Mouse (Mus musculus): ENCODE measurements around the gene Pgc. TPM values are rescaled to one million over a fixed set of nuclear protein-coding genes. Genes with fewer than 3 reads are reported as not detected.

Pgc gene
- polyA plus RNA-seq (2017; shearing (Covaris generic)), result not detected

DNA sequence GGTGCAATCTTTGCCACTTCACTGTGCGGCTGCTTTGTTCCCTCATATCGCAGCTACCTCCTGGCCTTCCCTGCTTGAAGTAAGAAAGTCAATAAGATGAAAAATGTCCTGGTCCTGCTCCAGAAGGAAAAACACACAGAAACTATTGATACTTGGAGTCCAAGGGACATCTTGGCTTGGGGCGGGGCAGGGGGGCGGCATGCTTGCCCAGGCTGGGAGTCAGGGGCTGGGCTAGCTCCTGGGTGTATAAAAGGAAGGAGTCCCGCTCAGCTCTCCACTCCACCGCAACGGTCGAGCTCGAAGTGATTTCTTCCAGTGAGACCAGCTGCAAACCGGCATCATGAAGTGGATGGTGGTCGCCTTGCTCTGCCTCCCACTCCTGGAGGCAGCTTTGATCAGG is at the start of gene Pgc:
TSS of gene Pgc (plus strand) at position 277 of the 400 bp plus-strand sequence.

DNA sequence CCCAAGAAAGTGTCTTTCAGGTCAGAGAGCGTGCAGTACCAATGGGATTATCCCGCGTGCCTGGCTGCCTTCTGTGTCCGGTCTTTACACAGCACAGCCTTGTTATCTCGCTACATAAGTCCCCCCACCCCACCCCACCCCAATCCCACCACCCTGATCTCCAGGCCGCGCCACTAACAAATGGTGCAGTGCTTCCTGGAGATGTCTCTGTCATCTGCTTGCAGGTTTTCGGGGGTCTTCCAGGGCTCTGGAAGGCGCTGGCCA is 38.4 kb upstream of the Pgc start, which contains the start of gene Tomm6:
TSS of gene Tomm6 (minus strand) at position 43 of the 264 bp plus-strand sequence.

DNA sequence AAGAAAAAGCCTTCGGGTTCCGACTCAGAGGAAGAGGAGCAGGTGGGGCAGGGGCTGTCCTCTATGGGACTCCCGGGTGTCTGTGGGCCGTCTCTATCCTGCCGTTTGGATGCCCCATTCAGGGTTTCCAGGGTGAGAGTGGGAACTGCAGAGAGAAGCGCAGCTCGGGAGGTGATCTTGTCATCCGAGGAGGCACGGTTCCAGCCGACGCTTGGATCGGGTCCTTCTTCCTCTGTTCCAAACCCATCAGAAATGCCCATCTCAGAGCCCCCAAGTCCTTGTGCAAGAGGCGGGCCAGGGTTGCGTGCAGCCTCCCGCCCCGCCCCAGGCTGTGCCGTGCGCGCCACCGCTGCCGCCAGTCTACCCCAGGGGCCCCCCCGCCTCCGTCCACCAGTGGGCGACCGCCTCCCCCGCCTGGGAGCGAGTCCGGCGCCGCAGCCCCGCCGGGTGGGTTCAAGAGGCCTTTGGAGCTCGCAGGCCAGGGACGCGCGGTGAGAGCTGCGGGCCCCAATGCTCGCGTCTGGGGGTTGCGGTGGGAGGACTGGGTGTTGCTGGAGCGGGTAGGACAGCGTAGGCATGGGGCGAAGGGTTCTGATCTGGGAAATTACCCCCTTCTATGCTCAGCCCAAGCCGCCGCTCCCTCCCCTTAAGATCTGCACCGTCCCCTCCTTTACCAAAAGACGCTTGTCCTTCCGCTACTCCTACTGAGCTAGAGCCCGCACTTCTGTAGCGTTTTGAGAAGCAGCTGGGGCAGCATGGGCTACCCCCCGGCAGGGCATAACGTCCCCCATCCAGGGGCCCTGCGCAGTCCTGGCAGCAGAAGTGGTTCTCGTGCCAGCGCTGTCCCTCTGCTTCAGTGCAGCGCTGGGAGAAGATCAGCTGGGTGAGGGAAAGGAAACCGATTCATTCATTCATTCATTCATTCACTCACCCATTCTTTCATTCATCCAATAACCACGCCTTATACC is 37.8 kb upstream of the Pgc start, which contains the start of gene Frs3:
TSS of gene Frs3 (plus strand) at position 423 of the 968 bp plus-strand sequence.

DNA sequence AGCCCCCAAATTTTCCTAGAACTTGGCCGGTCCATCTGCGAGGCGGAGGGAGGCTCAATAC is 32.4 kb upstream of the Pgc start, which contains the start of gene Gm21981:
TSS of gene Gm21981 (minus strand) at position 14 of the 61 bp plus-strand sequence.

DNA sequence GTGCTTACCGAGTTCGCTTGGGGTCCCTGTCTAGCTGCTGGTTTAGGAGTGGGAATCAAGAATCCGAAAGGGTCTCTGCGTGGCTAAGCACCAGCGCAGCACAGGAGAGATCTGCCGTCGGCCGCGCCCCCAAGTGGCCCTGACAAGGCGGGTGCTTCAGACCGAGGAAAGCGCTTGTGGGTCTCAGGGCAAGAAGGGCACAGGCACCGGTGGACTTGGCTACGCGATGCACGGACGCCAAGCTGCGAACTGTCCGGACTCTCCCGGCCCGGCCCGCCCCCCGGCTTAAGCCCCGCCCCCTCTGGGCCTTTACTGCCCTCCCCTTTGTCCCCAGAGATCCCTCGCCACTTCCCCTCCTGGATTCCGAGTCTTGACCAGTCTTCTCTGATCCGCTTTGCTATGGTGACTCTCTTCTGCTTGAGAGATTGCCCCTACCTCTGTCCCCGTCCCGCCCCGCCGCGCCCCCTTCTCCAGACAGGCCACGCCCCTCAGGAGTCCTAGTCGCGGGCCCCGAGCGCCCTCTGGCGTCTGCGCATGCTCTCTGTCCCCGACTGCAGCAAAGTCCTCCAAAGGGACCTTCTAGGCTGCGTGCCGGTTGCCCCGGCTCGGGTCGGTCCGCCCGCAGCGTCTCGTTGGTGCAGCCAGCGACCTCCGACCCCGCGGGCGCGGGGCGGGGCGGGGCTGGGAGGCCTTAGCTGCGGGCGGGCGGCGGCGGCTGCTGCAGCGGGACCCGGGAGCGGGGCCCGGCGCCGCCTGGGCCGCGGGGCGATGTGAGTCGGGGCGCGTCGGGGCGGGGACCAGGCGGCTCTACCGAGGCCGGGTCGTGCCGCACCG is 31.9 kb upstream of the Pgc start, which contains the start of gene Prickle4:
TSS of gene Prickle4 (minus strand) at position 234 of the 834 bp plus-strand sequence.

DNA sequence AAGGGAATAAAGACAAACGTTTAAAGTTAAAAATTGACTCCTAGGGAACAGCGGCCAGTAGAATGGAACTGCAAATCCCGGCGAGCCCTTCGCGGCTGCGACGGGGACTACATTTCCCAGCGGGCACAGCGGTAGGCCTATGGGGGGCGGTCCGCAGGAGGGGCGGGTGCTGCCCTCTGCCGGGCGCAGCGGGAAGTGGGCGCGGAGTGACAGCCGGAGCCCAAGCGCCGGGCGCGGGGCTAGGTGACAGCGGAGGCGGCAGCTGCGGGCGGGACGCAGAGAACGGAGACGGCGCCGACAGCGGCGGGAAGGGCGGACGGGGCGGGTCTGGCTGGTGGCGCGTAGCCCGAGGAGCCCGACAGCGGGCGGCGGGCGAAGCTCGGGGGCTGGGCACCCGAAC is 10.2 kb downstream of the Pgc start, which contains the start of gene Tfeb:
TSS of gene Tfeb (plus strand) at position 175 of the 400 bp plus-strand sequence.

Other genes starting within 250 kb of the Pgc start
- gene Taf8, start 224.6 kb upstream of the Pgc start, polyA plus RNA-seq (2017; shearing (Covaris generic)), result 10 to 100 TPM; 49.2 to 64.5 TPM
- 100 to 1,000 TPM; 243 to 395 TPM for gene Ccnd3, start 221.8 kb upstream of the Pgc start, polyA plus RNA-seq (2017; shearing (Covaris generic))
- 10 to 100 TPM; 14.9 to 18.2 TPM for gene Bysl, start 115.3 kb upstream of the Pgc start, polyA plus RNA-seq (2017; shearing (Covaris generic))
- 10 to 100 TPM; 31.8 to 46.6 TPM for gene Med20, start 115.3 kb upstream of the Pgc start, polyA plus RNA-seq (2017; shearing (Covaris generic))
- gene Gm20517, start 115.3 kb upstream of the Pgc start, polyA plus RNA-seq (2017; shearing (Covaris generic)), result 1 to 10 TPM; 1.5 to 2.4 TPM
- gene Usp49, start 96.2 kb upstream of the Pgc start, polyA plus RNA-seq (2017; shearing (Covaris generic)), result 1 to 10 TPM; 1.7 to 1.9 TPM
- 100 to 1,000 TPM; 205 to 235 TPM for gene Tomm6, start 38.5 kb upstream of the Pgc start, polyA plus RNA-seq (2017; shearing (Covaris generic))
- 1 to 10 TPM; 1.2 to 5.1 TPM for gene Frs3, start 37.8 kb upstream of the Pgc start, polyA plus RNA-seq (2017; shearing (Covaris generic))
- gene Gm21981, start 32.4 kb upstream of the Pgc start, polyA plus RNA-seq (2017; shearing (Covaris generic)), result under 1 TPM; 0.07 to 0.24 TPM
- gene Prickle4, start 32.1 kb upstream of the Pgc start, polyA plus RNA-seq (2017; shearing (Covaris generic)), result not detected
- 10 to 100 TPM; 32.4 to 48.5 TPM for gene Tfeb, start 10.2 kb downstream of the Pgc start, polyA plus RNA-seq (2017; shearing (Covaris generic))
- under 1 TPM in 1 of 2 experiments, not detected in 1; 0.55 TPM for gene Mdfi, start 107.8 kb downstream of the Pgc start, polyA plus RNA-seq (2017; shearing (Covaris generic))
- gene Foxp4, start 197.8 kb downstream of the Pgc start, polyA plus RNA-seq (2017; shearing (Covaris generic)), result 10 to 100 TPM; 18.6 to 36.5 TPM